Mouse (Mus musculus) ES-E14 (cell line): ENCODE measurements around the gene Tfcp2l1. TPM values are rescaled to one million over a fixed set of nuclear protein-coding genes. Genes with fewer than 3 reads are reported as not detected.

Source experiments
- DNase-seq: peaks from one replicate; pipeline ENCODE4 v3.0.0-alpha.2; 2013; ENCODE audit warnings: low read depth, low spot score
- H3K27ac ChIP-seq: 2 replicates; pipeline ENCODE4 v1.5.1; 2012; ENCODE audit warnings: low read depth, mild to moderate bottlenecking, low read length, moderate library complexity, mixed read lengths; ENCODE audit not compliant: poor library complexity, insufficient read depth, severe bottlenecking
- H3K36me3 ChIP-seq: 2 replicates; pipeline ENCODE4 v1.6.1; 2012; ENCODE audit warnings: mild to moderate bottlenecking, low read length, moderate library complexity, mixed read lengths; ENCODE audit not compliant: control insufficient read depth, poor library complexity, insufficient read depth, severe bottlenecking
- H3K4me1 ChIP-seq, 2 experiments: fragments of 150-350 bp in 1 of 2; sonication (generic) in 1 of 2; 2 replicates each; pipeline ENCODE4 v1.6.1; 2012; ENCODE audit warnings: low read length in 2 of 2, mild to moderate bottlenecking in 1 of 2, mixed read lengths in 1 of 2; ENCODE audit not compliant: control insufficient read depth in 2 of 2, insufficient read depth in 2 of 2, poor library complexity in 1 of 2
- H3K4me3 ChIP-seq, 2 experiments: fragments of 150-350 bp in 1 of 2; sonication (generic) in 1 of 2; 2 replicates each; pipeline ENCODE4 v1.5.1; 2012; ENCODE audit warnings: low read length in 2 of 2, low read depth in 1 of 2, mild to moderate bottlenecking in 1 of 2, mixed read lengths in 1 of 2; ENCODE audit not compliant: insufficient read depth in 1 of 2, poor library complexity in 1 of 2, severe bottlenecking in 1 of 2
- H3K9ac ChIP-seq: 2 replicates; pipeline ENCODE4 v1.6.1; 2012; ENCODE audit warnings: low read depth, mild to moderate bottlenecking, low read length, mixed read lengths; ENCODE audit not compliant: poor library complexity, insufficient read depth, severe bottlenecking
- H3K9me3 ChIP-seq: fragments of 150-350 bp; sonication (generic); 2 replicates; pipeline ENCODE4 v1.6.1; 2012; ENCODE audit warnings: low read depth, mild to moderate bottlenecking, low read length; ENCODE audit not compliant: control insufficient read depth, insufficient read depth
- CHD2 ChIP-seq: IDR thresholded peaks from 2 replicates; pipeline ENCODE4 v1.6.1; 2014; ENCODE audit warnings: mild to moderate bottlenecking, low read depth, low read length, inconsistent platforms
- HCFC1 ChIP-seq: IDR thresholded peaks from 2 replicates; pipeline ENCODE4 v1.6.1; 2012; ENCODE audit warnings: low read length, inconsistent platforms, borderline replicate concordance; ENCODE audit not compliant: insufficient read depth
- MAFK ChIP-seq: IDR thresholded peaks from 2 replicates; pipeline ENCODE4 v1.6.1; 2014; ENCODE audit warnings: mild to moderate bottlenecking, low read depth, low read length, inconsistent platforms; ENCODE audit not compliant: insufficient read depth
- ZC3H11A ChIP-seq: IDR thresholded peaks from 2 replicates; pipeline ENCODE4 v1.6.1; 2012; ENCODE audit warnings: low read depth, mild to moderate bottlenecking, inconsistent platforms, low read length, borderline replicate concordance
- ZNF384 ChIP-seq: IDR thresholded peaks from 2 replicates; pipeline ENCODE4 v1.6.1; 2012; ENCODE audit warnings: low read depth, low read length, inconsistent platforms
- in situ Hi-C, 2 experiments: fragments of 600-800 bp; cut with MboI; formaldehyde crosslinking; loops; one replicate each; pipeline ENCODE4 v1.15.1; 2025; ENCODE audit warnings: low sequenced_read_pairs in 2 of 2, inconsistent platforms in 1 of 2; ENCODE audit not compliant: unreplicated experiment in 2 of 2
- total RNA-seq: library from RNA; depleted of rRNA; stranded (reverse); fragments of 300-350 nt; gene quantifications from 2 replicates; pipeline ENCODE4 v1.2.3, GENCODE M21; 2012

Tfcp2l1 gene
- total RNA-seq, 1 experiment: 36.0 TPM

GRCm38 (mm10) chr1:118633415-118633980 is 5.8 kb downstream of the Tfcp2l1 start:
- Histone ChIP-seq H3K27ac (no peak overlapping the region), H3K9ac (no peak overlapping the region), H3K4me1 (peaks cover 3 to 10% of the 10 kb centered on the region in 2 experiments; a peak in 3 of 4 replicates), H3K9me3 (no peaks in the 10 kb centered on the region), H3K4me3 (no peak overlapping the region), H3K36me3 (peaks cover 14% of the 10 kb centered on the region)
- no peak for TF ChIP-seq MAFK
- in situ Hi-C loops: loop anchor here in 1 of 2 experiments (25.0 kb wide), 1 partner anchor 429 kb away; the partner anchor contains the start of gene Gli2
- no peak for DNase-seq

DNA sequence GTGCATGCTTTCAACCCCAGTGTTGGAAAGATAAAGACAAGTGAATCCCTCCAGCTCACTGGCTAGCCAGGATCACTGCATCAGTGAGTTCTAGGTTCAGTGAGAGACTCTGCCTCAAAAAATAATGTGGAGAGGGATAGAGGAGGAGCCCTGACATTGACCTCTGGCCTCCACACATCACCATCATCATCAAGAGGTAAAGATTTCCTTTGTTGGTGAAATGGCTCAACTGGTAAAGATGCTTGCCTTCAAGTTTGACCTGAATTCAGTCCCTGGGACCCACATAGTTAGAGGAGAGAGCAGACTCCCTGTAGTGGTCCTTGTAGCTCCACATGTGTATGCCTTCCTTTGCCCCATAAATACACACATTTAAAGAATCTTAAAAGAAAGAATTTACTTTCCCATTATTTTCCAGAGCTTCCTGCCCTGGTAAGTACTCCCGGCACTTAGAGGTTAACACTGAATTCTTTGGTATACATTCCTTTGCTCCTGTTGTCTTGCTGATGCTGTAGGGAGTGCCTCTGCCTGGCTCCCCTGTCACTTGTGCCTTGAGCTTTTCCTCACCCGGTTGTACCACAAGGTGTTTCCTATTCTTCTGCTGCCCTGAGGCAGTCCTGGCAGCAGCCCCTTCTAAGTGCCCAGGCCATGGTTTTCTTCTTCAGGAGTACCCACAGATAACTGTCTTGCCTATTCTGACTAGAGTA is 14.7 kb downstream of the Tfcp2l1 start:
- H3K4me3 ChIP-seq: 0 out of 4 replicates have a peak overlapping the region, but pooled peaks of 1 of the 2 experiments have one; percentile 8
- DNase-seq: no peak
- H3K4me1 ChIP-seq: peaks cover 7 to 34% of the 10 kb centered on the region in 2 experiments
- peaks cover 4% of the 10 kb centered on the region; the same call in 1 of the 2 replicates for H3K36me3 ChIP-seq
- peak overlapping the region; percentile 85 for H3K27ac ChIP-seq
- no peak overlapping the region; the same call in 1 of the 2 replicates for H3K9ac ChIP-seq
- H3K9me3 ChIP-seq: no peaks in the 10 kb centered on the region
- in situ Hi-C loops: loop anchor here in 1 of 2 experiments (25.0 kb wide), 1 partner anchor 420 kb away; the partner anchor contains the start of gene Gli2
- TF ChIP-seq CHD2: no peak
- no peak for TF ChIP-seq ZNF384
- TF ChIP-seq MAFK: no peak
- no peak for TF ChIP-seq ZC3H11A
- no peak for TF ChIP-seq HCFC1

GRCm38 (mm10) chr1:118643138-118643979 is 15.6 kb downstream of the Tfcp2l1 start:
- TF ChIP-seq HCFC1: no peak
- TF ChIP-seq CHD2: no peak
- no peak for TF ChIP-seq MAFK
- TF ChIP-seq ZC3H11A: no peak
- TF ChIP-seq ZNF384: no peak
- H3K36me3 ChIP-seq: peaks cover 4% of the 10 kb centered on the region; the same call in 1 of the 2 replicates
- H3K4me1 ChIP-seq: peaks cover 10 to 35% of the 10 kb centered on the region in 2 experiments
- H3K9ac ChIP-seq: no peak overlapping the region; the same call in 1 of the 2 replicates
- H3K4me3 ChIP-seq: no peak overlapping the region
- in situ Hi-C loops: loop anchor here in 1 of 2 experiments (25.0 kb wide), 1 partner anchor 419 kb away; the partner anchor contains the start of gene Gli2
- peak overlapping the region; percentile 71 for H3K27ac ChIP-seq
- no peak for DNase-seq
- no peaks in the 10 kb centered on the region for H3K9me3 ChIP-seq

- DNase-seq: peak; percentile 80
- Histone ChIP-seq H3K36me3 (peaks cover 4% of the 10 kb centered on the region; the same call in 1 of the 2 replicates), H3K4me3 (no peak overlapping the region), H3K9ac (peak overlapping the region; percentile 8; the same call in 1 of the 2 replicates), H3K4me1 (peaks cover 22 to 53% of the 10 kb centered on the region in 2 experiments), H3K27ac (peak overlapping the region; percentile 94; the same call in 1 of the 2 replicates), H3K9me3 (no peaks in the 10 kb centered on the region)
- no peak for TF ChIP-seq HCFC1
- 0 out of 2 replicates have a peak, but pooled peaks have one; percentile 27 for TF ChIP-seq MAFK
- TF ChIP-seq CHD2: 0 out of 2 replicates have a peak, but pooled peaks have one; percentile 19
- in situ Hi-C loops: loop anchor here in 1 of 2 experiments (25.0 kb wide), 1 partner anchor 417 kb away; the partner anchor contains the start of gene Gli2
These were observed 18.0 kb downstream of the Tfcp2l1 start for GRCm38 (mm10) chr1:118645701-118646100.
